Mouse (Mus musculus): ENCODE data around the gene Plbd1. TPM values are rescaled to one million over a fixed set of nuclear protein-coding genes. Genes with fewer than 3 reads are reported as not detected.

Gene Plbd1
- total and polyA plus RNA-seq, 3 experiments, result 8.9 to 48.3 (median 43.6) TPM

Other genes with a start within 250 kb of the Plbd1 start
- not detected for gene E330021D16Rik, start 246.4 kb downstream of the Plbd1 start, total RNA-seq (2021)
- not detected in 2 replicates for gene E330021D16Rik, start 246.4 kb downstream of the Plbd1 start, polyA plus RNA-seq (2012; rRNA removed)
- gene Atf7ip, start 155.8 kb downstream of the Plbd1 start, total RNA-seq (2021), result 10 to 100 TPM; 60.9 to 62.4 TPM
- gene Atf7ip, start 155.8 kb downstream of the Plbd1 start, polyA plus RNA-seq (2012; rRNA removed), result 16.4 and 21.6 TPM in 2 replicates
- gene Gucy2c, start 119.8 kb upstream of the Plbd1 start, total RNA-seq (2021), result not detected
- not detected in 2 replicates for gene Gucy2c, start 119.8 kb upstream of the Plbd1 start, polyA plus RNA-seq (2012; rRNA removed)
- gene Hist4h4, start 142.5 kb upstream of the Plbd1 start, total RNA-seq (2021), result 10 to 100 TPM in 1 of 2 experiments, 1 to 10 TPM in 1; 6.3 to 11.6 TPM
- 0.25 and 0.34 TPM in 2 replicates for gene Hist4h4, start 142.5 kb upstream of the Plbd1 start, polyA plus RNA-seq (2012; rRNA removed)
- 100 to 1,000 TPM; 168 to 169 TPM for gene H2afj, start 146.3 kb upstream of the Plbd1 start, total RNA-seq (2021)
- 593 and 681 TPM in 2 replicates for gene H2afj, start 146.3 kb upstream of the Plbd1 start, polyA plus RNA-seq (2012; rRNA removed)
- 1 to 10 TPM in 1 of 2 experiments, under 1 TPM in 1; 0.41 to 1.1 TPM for gene BC049715, start 165.7 kb upstream of the Plbd1 start, total RNA-seq (2021)
- gene BC049715, start 165.7 kb upstream of the Plbd1 start, polyA plus RNA-seq (2012; rRNA removed), result 0.21 and 0.71 TPM in 2 replicates
- 10 to 100 TPM; 72.6 to 79.2 TPM for gene Wbp11, start 166.3 kb upstream of the Plbd1 start, total RNA-seq (2021)
- gene Wbp11, start 166.3 kb upstream of the Plbd1 start, polyA plus RNA-seq (2012; rRNA removed), result 47.4 and 55.0 TPM in 2 replicates
- under 1 TPM in 1 of 2 experiments, not detected in 1; 0.23 TPM for gene Smco3, start 173.5 kb upstream of the Plbd1 start, total RNA-seq (2021)
- gene Smco3, start 173.5 kb upstream of the Plbd1 start, polyA plus RNA-seq (2012; rRNA removed), result not detected in 2 replicates
- 1 to 10 TPM; 4.8 to 6.4 TPM for gene Art4, start 195.8 kb upstream of the Plbd1 start, total RNA-seq (2021)
- 0.91 and 1.6 TPM in 2 replicates for gene Art4, start 195.8 kb upstream of the Plbd1 start, polyA plus RNA-seq (2012; rRNA removed)
- 100 to 1,000 TPM; 171 to 192 TPM for gene Mgp, start 213.9 kb upstream of the Plbd1 start, total RNA-seq (2021)
- gene Mgp, start 213.9 kb upstream of the Plbd1 start, polyA plus RNA-seq (2012; rRNA removed), result 227 and 304 TPM in 2 replicates

Data from adrenal gland, adult 2 months (tissue).